Mouse (Mus musculus) CH12.LX (cell line): Measurements from ENCODE around the gene Tcf7l1.

Experiments used
- CTCF ChIP-seq, 2 experiments: IDR thresholded peaks in 1 of 2; conservative IDR thresholded peaks in 1 of 2; 2 replicates each; pipeline ENCODE4 v1.5.1; 2011 to 2012; ENCODE audit warnings: low read depth in 2 of 2, low read length in 2 of 2, improper control_type of control experiment in 1 of 2, inconsistent platforms in 1 of 2, mild to moderate bottlenecking in 1 of 2, moderate library complexity in 1 of 2
- EP300 ChIP-seq: IDR thresholded peaks from 2 replicates; pipeline ENCODE4 v1.6.1; 2011; ENCODE audit warnings: low read length, improper control_type of control experiment
- POLR2A ChIP-seq: IDR thresholded peaks from 2 replicates; pipeline ENCODE4 v1.6.1; 2011; ENCODE audit warnings: low read depth, mild to moderate bottlenecking, improper control_type of control experiment, low read length
- UBTF ChIP-seq: IDR thresholded peaks from 2 replicates; pipeline ENCODE4 v1.6.1; 2012; ENCODE audit warnings: low read depth, mild to moderate bottlenecking, inconsistent platforms, low read length, improper control_type of control experiment, moderate library complexity
- ZNF384 ChIP-seq: IDR thresholded peaks from 2 replicates; pipeline ENCODE4 v1.6.1; 2012; ENCODE audit warnings: low read depth, low read length, improper control_type of control experiment, inconsistent platforms

DNA sequence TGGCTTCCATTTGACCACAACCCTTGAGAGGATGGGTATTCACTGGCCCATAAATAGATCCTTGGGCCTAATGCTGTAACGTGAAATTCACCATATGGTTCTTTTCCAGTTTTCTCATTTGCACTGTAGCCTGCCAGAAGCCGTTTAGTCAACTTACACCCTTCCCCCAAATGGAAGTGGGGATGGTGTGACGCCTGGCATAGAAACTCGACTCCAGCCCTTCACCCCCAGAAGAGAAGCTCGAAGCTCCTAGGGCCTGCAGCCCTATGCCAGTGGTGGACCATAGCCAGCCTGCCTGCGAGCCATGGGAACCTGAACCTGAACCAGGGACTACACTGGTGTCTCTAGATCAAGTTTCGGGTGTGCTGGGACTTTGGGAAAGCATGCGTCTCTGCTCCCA lies 99.1 kb downstream of the Tcf7l1 start:
- TF ChIP-seq POLR2A, result no peak
- TF ChIP-seq ZNF384, result no peak
- TF ChIP-seq CTCF (conservative IDR thresholded peaks at IDR 0.05 in 1 of 2, IDR thresholded peaks at IDR 0.05 in 1 of 2; ENCODE audit: low read depth in 2 of 2, low read length in 2 of 2), result no peak
- no peak for TF ChIP-seq EP300
- TF ChIP-seq UBTF, result no peak
